Mouse (Mus musculus) forebrain, embryonic 14.5 days (tissue): ENCODE data around the gene Arf1. TPM values are rescaled to one million over a fixed set of nuclear protein-coding genes. Genes with fewer than 3 reads are reported as not detected.

Source experiments
- ATAC-seq: fragments of 200-750 bp; cut with Nextera tagmentation; 2 replicates; pipeline ENCODE4 v1.8.0; 2017; ENCODE audit warnings: mild to moderate bottlenecking, moderate library complexity
- DNase-seq: peaks from one replicate; pipeline ENCODE4 v3.0.0-alpha.2; 2015; ENCODE audit warnings: low spot score
- H3K27ac ChIP-seq: fragments of 300-500 bp; sonication (generic); 2 replicates; pipeline ENCODE4 v1.5.1; 2014; ENCODE audit warnings: low read depth, mild to moderate bottlenecking, control low read depth, low read length, moderate library complexity
- H3K27me3 ChIP-seq: fragments of 300-500 bp; sonication (generic); replicated peaks from 2 replicates; pipeline ENCODE4 v1.6.1; 2014; ENCODE audit warnings: low read length, control low read depth, mixed read lengths; ENCODE audit not compliant: control insufficient read depth, insufficient read depth
- H3K36me3 ChIP-seq: fragments of 300-500 bp; sonication (generic); 2 replicates; pipeline ENCODE4 v1.6.1; 2014; ENCODE audit warnings: low read length, control low read depth; ENCODE audit not compliant: control insufficient read depth, insufficient read depth
- H3K4me1 ChIP-seq: fragments of 300-500 bp; sonication (generic); 2 replicates; pipeline ENCODE4 v1.6.1; 2014; ENCODE audit warnings: antibody characterized with exemption, low read length, control low read depth; ENCODE audit not compliant: control insufficient read depth, insufficient read depth
- H3K4me2 ChIP-seq: fragments of 300-500 bp; sonication (generic); 2 replicates; pipeline ENCODE4 v1.6.1; 2014; ENCODE audit warnings: mild to moderate bottlenecking, control low read depth, low read length
- H3K4me3 ChIP-seq: fragments of 300-500 bp; sonication (generic); 2 replicates; pipeline ENCODE4 v1.5.1; 2014; ENCODE audit warnings: low read depth, low read length, control low read depth
- H3K9ac ChIP-seq: fragments of 300-500 bp; sonication (generic); 2 replicates; pipeline ENCODE4 v1.6.1; 2014; ENCODE audit warnings: mild to moderate bottlenecking, low read length, control low read depth, moderate library complexity
- H3K9me3 ChIP-seq: fragments of 300-500 bp; sonication (generic); replicated peaks from 2 replicates; pipeline ENCODE4 v1.6.1; 2016; ENCODE audit warnings: low read length, control low read depth, mixed read lengths; ENCODE audit not compliant: control insufficient read depth
- WGBS: fragments of 180-500 bp; shearing (Covaris S2); extraction: QIAGEN DNeasy Blood & Tissue Kit; methylation state at CpG from one replicate; pipeline ENCODE4 v1.1.7; 2014; 5-methylcytosine and 5-hydroxymethylcytosine counted together
- polyA plus RNA-seq: library from polyadenylated mRNA; unstranded; fragments of >200 nt; fragmentation: Nextera tagmentation; extraction: Ambion mirVana; gene quantifications from 2 replicates; pipeline ENCODE4 v1.2.1, GENCODE M21; 2014

Arf1 gene
- 666 and 687 TPM in 2 replicates for polyA plus RNA-seq

DNA sequence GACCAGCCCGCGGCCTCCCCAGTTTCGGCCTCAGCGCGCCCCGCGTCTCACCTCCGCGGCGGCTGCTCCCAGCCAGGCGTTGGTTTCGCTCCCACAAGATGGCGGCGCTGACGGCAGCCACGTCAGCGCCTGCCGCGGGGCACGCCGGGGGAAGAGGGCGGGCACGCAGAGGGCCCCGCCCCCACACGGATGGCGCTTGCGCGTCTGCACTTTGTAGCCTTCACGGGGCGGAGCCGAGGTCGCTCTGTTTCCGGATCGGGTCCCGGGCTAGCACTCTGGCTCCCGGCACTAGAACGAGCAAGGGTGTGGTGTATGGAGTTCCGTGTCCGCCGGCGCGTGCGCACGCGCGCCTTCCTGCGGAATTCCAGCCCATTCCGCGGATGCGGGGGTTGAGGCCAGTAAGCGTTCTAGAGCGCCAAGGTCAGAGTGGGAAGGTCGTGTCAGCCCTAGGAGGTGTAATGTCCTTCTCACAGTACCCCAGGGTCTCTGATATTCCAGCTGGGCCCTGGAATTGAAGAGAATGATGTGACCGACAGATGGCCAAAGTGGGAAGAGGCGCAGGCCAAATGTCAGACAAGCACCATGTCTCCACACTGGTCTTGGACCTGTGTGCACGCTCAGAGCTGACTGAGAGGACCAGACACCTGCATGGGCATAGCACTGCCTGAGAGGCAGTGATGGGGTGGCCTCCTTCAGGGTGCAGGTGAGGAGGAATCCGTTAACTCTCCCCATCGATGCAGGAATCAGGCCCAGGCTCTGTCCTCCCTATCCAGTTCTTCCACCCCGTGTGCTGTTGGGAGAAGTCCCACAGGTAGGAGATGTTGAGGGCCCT, at the start of gene Arf1:
Gene Arf1, minus strand, starts transcription at position 149 of the 832 bp plus-strand sequence.
- Histone ChIP-seq H3K4me3 (peak within 1 kb of the TSS; percentile 99), H3K27ac (peak within 1 kb of the TSS; percentile 92), H3K4me1 (peaks cover 25% of the 10 kb centered on the region), H3K4me2 (peak within 1 kb of the TSS; percentile 95), H3K9me3 (no peaks in the 10 kb centered on the region), H3K9ac (peak within 1 kb of the TSS; percentile 98), H3K36me3 (peaks cover 5% of the 10 kb centered on the region; the same call in 1 of the 2 replicates), H3K27me3 (no peaks in the 10 kb centered on the region)
- ATAC-seq: peak; percentile 96
- WGBS: 5% methylated on average over 59 of the region's 59 CpGs
- DNase-seq: peak; percentile 97

- DNase-seq (no peak), ATAC-seq (no peak)
- H3K9ac ChIP-seq: no peak overlapping the region
- no peak overlapping the region for H3K4me2 ChIP-seq
- H3K4me3 ChIP-seq: no peak overlapping the region
- no peaks in the 10 kb centered on the region for H3K36me3 ChIP-seq
- no peaks in the 10 kb centered on the region for H3K4me1 ChIP-seq
- 38% methylated on average over 2 of the region's 2 CpGs for WGBS
- H3K27ac ChIP-seq: no peak overlapping the region
- H3K27me3 ChIP-seq: no peaks in the 10 kb centered on the region
- H3K9me3 ChIP-seq: no peaks in the 10 kb centered on the region
Observed at GRCm38 (mm10) chr11:59276877-59277276, 48.8 kb upstream of the Arf1 start.

GRCm38 (mm10) chr11:59274184-59274583, 46.1 kb upstream of the Arf1 start:
- Histone ChIP-seq H3K4me2 (no peak overlapping the region), H3K4me3 (no peak overlapping the region), H3K36me3 (no peaks in the 10 kb centered on the region), H3K4me1 (no peaks in the 10 kb centered on the region), H3K27ac (no peak overlapping the region), H3K9me3 (no peaks in the 10 kb centered on the region), H3K9ac (no peak overlapping the region), H3K27me3 (no peaks in the 10 kb centered on the region)
- ATAC-seq (no peak), DNase-seq (no peak)
- WGBS: 66% methylated on average over 3 of the region's 3 CpGs

GRCm38 (mm10) chr11:59266727-59267126, 38.7 kb upstream of the Arf1 start:
- H3K4me3 ChIP-seq: no peak overlapping the region
- no peak overlapping the region for H3K4me2 ChIP-seq
- no peak overlapping the region for H3K9ac ChIP-seq
- H3K27me3 ChIP-seq: peaks cover 14% of the 10 kb centered on the region
- H3K4me1 ChIP-seq: peaks cover 4% of the 10 kb centered on the region; the same call in 1 of the 2 replicates
- no peak overlapping the region for H3K27ac ChIP-seq
- H3K36me3 ChIP-seq: no peaks in the 10 kb centered on the region
- no peaks in the 10 kb centered on the region for H3K9me3 ChIP-seq
- WGBS: 16% methylated on average over 6 of the region's 6 CpGs
- no peak for DNase-seq
- ATAC-seq: no peak

GRCm38 (mm10) chr11:59265154-59265813, 37.2 kb upstream of the Arf1 start:
- 62% methylated on average over 8 of the region's 8 CpGs for WGBS
- H3K27ac ChIP-seq: 0 out of 2 replicates have a peak overlapping the region, but pooled peaks have one; percentile 14

DNA sequence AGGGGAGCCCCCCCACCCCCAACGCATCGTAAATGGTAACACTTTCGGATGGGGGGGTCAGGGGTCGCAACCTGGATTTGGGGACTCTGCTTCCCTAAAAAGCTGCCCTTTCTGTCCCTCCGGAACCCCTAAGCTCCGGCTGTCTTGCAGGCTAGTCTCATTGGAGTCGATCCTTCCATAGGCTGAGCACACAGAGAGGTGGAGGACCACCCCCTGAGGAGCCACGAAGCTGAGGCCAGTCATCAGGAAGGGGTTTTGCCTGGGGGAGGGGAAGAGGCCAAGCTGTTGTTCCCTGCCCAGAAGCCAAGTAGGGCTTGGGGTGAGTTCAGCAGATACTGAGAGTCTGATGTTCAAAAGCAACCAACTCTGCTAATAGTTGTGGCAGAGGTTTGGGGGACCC, 36.5 kb upstream of the Arf1 start:
- ATAC-seq (0 out of 2 replicates have a peak, but pooled peaks have one; percentile 29), DNase-seq (peak; percentile 14)
- Histone ChIP-seq H3K9me3 (no peaks in the 10 kb centered on the region), H3K4me2 (peak overlapping the region; percentile 79), H3K9ac (peak overlapping the region; percentile 71), H3K36me3 (no peaks in the 10 kb centered on the region), H3K27me3 (peaks cover 14% of the 10 kb centered on the region), H3K27ac (no peak overlapping the region), H3K4me3 (peak overlapping the region; percentile 50), H3K4me1 (peaks cover 4% of the 10 kb centered on the region; the same call in 1 of the 2 replicates)
- 5% methylated on average over 8 of the region's 8 CpGs for WGBS

More at GRCm38 (mm10) chr11:59265154-59265813, 37.2 kb upstream of the Arf1 start:
- Histone ChIP-seq H3K4me1 (peaks cover 4% of the 10 kb centered on the region; the same call in 1 of the 2 replicates), H3K4me2 (no peak overlapping the region), H3K36me3 (no peaks in the 10 kb centered on the region), H3K27me3 (peaks cover 14% of the 10 kb centered on the region), H3K9me3 (no peaks in the 10 kb centered on the region), H3K9ac (no peak overlapping the region), H3K4me3 (no peak overlapping the region)
- no peak for ATAC-seq
- no peak for DNase-seq

DNA sequence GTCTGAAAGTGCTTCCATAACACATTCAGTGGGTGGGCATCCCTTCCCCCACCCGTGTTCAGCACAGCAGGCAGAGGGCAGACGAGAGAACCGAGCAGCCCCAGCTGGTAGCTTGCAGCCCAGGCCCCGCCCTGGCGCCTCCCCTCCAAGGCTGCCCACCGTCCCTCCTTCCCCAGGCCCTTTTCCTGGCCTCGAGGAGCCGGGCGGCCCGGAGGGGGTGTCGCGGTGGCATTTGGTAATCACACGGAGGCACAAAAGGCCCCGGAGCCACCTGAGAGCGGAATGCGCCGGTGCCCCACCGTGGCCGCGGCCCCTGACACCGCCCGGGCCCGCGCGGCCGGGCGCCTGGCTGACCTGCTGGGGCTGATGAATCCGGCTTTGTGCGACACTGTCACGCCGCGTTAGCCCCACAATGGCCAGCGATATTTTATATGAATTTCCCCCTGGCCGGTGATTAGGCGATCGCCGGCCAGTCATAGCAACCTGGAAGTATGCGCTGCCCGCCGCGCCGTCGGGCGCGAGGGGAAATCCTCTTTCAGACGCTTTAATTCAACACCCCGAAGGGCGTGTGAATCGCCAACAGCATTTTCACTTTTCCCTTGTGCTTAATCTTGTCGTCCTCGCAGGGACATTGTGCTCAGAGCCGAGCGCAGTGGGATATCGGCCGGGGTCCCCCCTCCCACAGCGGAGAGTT, 35.9 kb upstream of the Arf1 start:
- Histone ChIP-seq H3K4me2 (peak overlapping the region; percentile 79), H3K4me1 (peaks cover 4% of the 10 kb centered on the region; the same call in 1 of the 2 replicates), H3K9me3 (no peaks in the 10 kb centered on the region), H3K4me3 (peak overlapping the region; percentile 50), H3K36me3 (no peaks in the 10 kb centered on the region), H3K27me3 (peaks cover 14% of the 10 kb centered on the region), H3K27ac (peak overlapping the region; percentile 48; the same call in 1 of the 2 replicates), H3K9ac (peak overlapping the region; percentile 71)
- ATAC-seq: peak; percentile 94
- WGBS: under 1% methylated on average over 55 of the region's 56 CpGs
- peak; percentile 81 for DNase-seq

- no peak for ATAC-seq
- Histone ChIP-seq H3K4me1 (peaks cover 4% of the 10 kb centered on the region; the same call in 1 of the 2 replicates), H3K9ac (no peak overlapping the region), H3K9me3 (no peaks in the 10 kb centered on the region), H3K27ac (no peak overlapping the region), H3K4me3 (no peak overlapping the region), H3K27me3 (peaks cover 14% of the 10 kb centered on the region), H3K36me3 (no peaks in the 10 kb centered on the region), H3K4me2 (no peak overlapping the region)
- DNase-seq: no peak
Observed at GRCm38 (mm10) chr11:59262308-59262707, 34.2 kb upstream of the Arf1 start.
